Mouse (Mus musculus) adrenal gland, adult 2 months (tissue): ENCODE results near the gene Serpind1. TPM values are rescaled to one million over a fixed set of nuclear protein-coding genes. Genes with fewer than 3 reads are reported as not detected.

Experiments used
- DNase-seq: peaks from one replicate; pipeline ENCODE4 v3.0.0; 2021
- long read RNA-seq: library from polyadenylated mRNA; stranded (forward); transcript quantifications from one replicate; pipeline ENCODE4 v2.0.0, GENCODE M21; 2021
- polyA plus RNA-seq: library from polyadenylated mRNA; depleted of rRNA; stranded (reverse); fragments of >200 nt; gene quantifications from 2 replicates; pipeline ENCODE4 v1.2.3, GENCODE M21; 2012; rRNA removed
- total RNA-seq, 2 experiments: library from RNA; stranded (reverse); gene quantifications; 2 replicates each; pipeline ENCODE4 v1.2.3; 2021

Serpind1 gene
- total RNA-seq (1 to 10 TPM in 1 of 2 experiments, under 1 TPM in 1; 0.41 to 1.2 TPM), polyA plus RNA-seq (0.24 TPM in 1 of 2 replicates, not detected in the other)
- long read RNA-seq, result 0 reads

DNA sequence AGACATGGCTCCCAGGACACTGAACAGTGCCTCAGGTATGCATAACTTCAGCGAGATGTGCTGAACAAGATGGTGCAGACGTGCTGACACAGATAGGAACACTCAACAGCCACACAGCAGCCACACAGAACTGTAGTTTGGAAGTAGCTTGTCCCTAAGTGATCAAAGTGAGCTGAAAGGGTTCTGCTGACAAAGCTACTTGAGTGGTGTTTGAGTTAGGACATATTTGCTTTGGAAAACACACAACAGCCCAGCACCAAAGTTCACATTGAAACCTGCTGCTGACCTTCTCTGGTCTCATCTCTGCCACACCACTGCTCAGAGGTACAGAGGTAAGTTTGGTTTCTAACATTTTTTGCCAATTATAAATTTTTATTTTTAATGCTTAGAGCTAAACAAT is at the start of gene Serpind1:
Serpind1 (plus strand) TSS at position 256 of the 400 bp plus-strand sequence.
- DNase-seq, result no peak

DNA sequence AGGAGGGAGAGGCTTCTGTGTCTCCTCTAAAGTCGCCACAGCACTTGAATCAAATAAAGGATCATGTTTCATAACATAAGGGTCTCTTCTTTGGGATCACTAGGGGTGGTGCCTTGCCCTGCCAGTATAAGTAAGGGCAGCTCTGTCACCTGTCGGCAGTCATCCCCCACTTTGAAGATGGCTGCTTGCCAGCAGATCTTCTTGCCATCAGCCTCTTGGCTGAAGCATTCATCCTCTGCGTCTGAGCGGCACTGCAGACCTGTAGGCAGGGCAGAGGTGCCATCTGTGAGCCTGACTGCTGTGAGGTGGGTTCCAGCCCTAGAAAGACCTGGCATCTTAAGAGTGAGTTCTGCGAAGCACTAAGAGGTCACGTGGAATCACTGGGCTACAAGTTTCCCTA is 48.0 kb upstream of the Serpind1 start:
- no peak for DNase-seq

DNA sequence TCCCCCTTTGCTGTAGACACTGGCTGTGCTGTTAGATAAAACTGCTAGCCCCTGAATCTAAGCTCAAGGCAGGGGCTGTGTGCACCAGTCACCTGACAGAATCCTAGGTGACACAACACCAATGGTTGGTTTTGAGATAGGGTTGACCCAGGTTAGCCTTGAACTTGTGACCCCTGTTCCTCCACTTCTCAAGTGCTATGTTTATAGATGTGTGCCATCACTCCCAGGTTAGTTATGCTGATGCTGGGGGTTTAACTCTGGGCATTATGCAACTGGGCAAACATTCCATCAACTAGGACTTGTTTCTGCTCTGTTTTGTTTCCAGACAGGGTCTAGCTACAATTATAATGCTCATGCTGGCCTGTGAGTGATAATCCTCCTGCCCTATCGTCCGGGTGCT is 44.1 kb upstream of the Serpind1 start:
- DNase-seq, result no peak

DNA sequence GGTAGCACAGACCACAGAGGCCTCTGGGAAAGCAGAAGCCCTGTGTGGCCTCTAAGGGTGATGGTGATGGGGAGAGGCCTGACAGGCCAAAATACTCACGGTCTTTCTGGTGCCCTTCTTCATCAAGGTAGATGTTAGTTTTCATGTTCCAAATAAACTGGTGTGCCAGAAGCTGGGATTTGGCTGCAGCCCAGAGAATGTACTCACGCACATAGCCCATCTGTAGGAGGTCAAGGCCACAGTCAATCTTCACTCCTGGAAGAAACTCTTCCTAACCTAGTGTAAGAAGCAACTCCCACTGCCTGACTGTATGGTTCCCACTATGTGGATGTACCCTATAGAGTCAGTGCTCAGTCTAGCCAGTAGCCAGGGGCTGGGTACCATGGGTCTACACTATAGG is 40.2 kb upstream of the Serpind1 start:
- DNase-seq, result peak; percentile 44

DNA sequence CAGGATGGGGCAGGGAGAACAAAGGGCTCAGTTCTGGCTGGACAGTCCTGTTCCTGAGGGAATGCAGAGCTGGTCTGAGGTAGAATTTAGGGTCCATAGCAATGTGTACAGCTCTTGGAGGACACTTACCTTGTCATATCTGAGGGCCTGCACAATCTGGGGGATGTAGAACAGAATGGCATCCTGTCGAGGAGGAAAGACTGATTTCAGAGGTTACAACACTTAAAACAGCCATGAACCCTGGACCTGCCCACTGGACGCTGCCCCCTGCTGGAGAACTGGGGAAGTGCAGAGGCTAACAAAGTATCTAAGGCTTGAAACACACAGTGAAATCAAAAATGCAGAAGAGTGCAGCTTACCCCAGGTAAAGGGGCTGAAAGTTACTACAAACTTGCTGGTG is 38.4 kb upstream of the Serpind1 start:
- peak; percentile 61 for DNase-seq

DNA sequence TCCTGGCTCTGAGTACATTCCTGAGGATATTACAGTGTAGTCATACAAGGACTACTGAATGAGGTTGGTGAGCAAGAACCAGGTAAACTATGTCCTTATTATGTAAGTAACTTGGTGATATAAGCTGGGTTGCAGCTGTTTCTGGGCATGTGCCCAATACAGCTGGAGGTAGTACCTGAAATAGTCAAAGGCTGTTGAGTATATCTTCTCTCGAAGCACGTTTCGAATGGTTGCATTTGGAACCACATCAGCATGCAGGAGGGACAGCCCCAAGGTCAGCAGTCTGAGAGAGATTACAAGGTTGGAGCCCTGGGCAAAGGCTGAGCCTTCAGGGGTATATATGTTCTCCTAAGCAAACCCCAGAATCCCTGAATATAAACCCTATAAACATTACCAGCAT is 30.4 kb upstream of the Serpind1 start:
- no peak for DNase-seq

DNA sequence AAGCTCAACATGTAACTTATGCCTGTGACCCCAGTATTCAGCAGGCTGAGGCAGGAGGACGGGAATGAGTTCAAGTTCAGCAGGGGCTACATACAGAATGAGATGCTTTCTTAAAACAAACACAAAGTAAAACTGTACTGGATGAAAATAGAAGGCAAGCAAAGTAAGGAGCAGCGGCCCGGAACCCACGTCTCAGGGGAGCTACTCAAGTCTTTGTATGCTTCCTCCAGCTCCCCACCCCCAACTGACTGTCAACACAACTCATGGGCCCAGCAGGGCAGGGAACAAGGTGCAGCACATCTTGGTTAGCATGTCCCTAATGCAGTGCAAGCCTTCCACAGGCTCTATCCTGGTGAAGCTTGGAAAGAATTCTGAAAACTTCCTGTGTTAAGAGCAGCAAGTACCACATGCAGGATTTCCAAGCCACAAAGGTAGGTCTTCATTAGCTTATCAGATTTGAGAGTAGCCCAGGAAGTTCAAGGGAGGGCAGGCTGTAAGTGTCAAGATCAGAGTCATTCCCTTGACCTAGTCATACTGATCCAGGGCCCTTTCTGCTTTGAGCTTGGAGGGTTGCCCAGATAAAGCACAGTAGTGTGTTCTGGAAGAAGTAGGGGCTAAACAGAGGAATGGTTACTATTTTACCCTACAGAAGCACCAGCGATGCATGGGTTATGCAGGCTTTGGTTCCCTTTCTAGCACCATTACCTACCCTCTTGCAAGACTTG is 27.5 kb upstream of the Serpind1 start:
- DNase-seq, result peak; percentile 56

DNA sequence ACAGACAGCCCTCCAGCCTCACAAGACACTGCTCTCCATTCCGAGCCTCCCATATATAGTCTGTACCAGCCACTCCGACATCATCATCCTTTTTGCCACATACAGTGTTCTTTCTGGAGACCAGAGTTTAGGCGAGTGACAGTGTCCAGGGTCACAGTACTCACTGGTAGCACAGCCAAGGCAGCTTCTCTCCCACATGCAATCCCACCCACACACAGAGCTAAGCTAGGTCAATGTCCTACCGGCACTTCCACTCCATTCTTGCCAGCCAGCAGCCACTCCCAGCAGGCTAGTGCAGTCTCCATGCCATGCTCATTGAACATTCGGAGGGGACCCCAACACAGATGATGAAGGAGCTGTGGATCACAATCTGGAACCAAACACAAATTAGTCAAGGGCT is 23.7 kb upstream of the Serpind1 start:
- no peak for DNase-seq

DNA sequence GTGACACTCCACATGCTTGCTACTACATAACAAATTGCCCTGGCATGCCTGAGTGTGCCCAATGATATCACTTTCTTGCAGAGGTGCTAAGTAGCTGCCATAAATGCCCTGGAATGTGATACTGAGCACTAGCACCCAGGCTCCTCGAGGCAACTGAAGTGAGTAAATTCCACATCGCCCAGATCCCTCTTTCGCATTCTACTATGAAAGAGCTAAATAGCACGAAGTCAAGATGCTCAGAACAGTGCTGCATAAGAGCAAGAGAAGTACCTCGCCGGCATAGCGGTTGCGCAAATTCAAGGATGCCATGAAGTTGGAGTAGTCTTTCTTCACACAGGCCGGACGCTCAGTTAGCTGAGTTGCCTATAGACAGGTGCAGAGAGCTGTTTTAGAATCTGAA is 22.1 kb upstream of the Serpind1 start:
- no peak for DNase-seq

DNA sequence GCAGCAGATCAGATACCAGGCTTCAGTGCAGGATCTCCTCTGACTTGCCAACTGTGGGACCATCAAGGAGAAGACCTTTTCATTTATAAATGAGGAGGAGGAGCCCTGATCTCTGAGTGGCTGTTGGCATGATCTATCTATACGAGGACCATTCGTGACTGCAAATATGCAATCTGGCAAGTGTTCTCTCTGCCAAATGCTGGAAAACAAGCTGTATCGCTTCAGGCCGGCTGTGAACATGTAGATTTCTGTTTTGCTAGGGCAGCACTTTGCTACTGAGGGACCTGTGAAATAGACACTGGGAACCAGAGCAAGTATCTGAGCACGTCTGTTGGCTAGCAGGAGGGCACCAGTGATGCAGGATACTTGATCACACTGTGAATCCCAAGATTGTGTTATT is 18.6 kb upstream of the Serpind1 start:
- DNase-seq, result no peak

DNA sequence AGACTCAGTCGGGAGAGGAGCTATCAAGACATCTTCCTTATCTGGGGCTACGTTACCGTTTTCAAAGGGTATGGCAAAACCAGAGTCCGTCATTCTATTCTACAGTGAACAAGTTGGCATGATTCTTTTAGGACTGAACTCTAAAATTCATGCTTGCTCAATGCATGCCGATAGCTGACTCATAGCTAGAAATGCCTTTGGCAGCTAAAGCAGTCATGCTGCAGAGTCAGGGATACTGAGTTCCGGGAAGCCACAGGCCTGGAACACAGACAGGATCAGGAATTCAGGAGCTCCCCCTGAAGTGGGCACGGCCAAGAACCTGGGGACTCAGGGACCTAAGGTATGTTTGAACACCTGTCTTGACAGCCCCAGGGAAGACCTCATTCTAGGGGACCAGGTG is 14.6 kb upstream of the Serpind1 start:
- DNase-seq, result peak; percentile 58

DNA sequence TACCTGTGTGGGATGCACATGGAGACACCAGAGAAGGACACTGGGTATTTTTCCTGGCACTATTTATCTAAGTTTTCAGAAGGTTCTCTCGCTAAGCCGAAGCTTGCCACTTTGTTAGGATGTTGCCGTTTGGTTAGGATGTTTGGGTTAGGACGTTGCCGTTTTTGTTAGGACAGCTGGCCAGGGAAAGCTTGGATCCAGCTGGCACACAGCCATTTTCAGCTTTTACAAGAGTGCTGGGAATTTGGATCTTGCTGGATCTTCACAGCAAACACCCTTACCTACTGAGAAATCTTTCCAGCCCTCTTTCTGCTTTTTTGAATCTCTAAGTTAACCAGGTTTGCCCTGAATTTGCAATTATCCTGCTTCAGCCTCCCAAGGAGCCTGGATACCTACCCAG is 9.7 kb upstream of the Serpind1 start:
- DNase-seq, result no peak

DNA sequence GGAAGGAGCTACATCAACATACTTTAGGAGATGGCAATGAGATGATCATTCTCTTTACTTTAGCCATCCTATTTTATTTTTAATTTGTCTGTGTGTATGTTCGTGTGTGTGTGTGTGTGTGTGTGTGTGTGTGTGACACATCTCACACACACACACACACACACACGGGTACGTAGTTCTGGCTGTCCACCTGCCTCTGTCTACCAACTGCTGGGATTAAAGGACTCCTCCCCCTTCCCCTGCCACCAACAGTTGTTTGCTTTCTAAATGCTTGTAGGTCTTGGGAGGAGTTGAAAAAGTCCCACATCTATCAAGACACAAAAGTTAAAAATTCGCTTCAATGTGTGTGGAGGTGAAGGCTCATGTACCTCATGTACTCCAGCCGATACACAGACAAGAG is 6.4 kb upstream of the Serpind1 start:
- DNase-seq, result no peak

DNA sequence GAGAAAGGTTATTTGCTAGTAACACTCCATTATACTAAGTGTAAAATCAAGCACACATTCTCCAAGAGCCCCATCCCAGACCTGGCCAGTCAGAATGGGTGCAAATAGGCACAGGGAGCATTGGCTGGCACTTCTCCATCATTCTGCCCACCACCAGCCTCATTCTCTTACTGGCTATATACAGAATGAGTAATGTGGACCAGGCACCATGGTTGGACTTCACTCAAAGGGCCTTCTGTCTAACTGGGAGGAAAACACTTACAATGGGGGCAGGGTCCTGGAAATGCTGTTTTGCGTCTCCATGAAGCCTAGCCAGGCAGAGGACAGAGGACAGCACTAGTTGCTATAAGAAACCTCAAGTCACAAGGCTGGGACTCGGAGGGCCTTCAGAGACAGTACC is 5.1 kb upstream of the Serpind1 start:
- DNase-seq, result no peak

DNA sequence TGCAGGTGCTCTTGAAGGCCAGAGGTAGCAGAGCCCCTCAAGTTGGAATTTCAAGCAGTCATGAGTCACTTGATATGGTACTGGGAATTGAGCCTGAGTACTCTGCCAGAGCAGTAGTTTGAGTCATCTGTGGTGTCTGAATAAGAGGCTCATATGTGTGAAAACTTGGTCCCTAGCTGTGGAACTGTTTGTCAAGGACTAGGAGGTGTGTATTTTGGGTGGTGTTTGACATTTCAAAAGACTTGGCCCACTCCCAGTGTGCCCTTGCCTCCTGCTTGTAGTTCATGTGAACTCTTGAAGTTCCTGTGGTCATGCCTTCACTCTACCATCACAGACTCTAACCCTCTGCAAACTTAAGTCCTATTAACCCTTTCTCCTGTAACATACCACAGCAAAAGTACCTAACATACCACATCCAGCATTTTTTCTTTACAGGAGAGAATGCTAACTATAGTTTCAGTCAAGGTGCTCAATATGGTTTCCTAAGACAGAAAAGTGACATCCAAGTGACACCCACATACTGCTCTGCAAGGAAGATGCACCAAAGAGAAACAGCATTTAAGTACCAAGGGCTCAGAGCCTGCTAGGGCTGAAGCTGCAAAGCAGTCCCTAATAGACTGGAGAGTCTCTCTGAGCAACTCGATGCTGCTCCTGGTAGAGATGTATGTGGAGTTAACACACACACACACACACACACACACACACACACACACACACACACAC is 1.2 kb upstream of the Serpind1 start:
- no peak for DNase-seq

DNA sequence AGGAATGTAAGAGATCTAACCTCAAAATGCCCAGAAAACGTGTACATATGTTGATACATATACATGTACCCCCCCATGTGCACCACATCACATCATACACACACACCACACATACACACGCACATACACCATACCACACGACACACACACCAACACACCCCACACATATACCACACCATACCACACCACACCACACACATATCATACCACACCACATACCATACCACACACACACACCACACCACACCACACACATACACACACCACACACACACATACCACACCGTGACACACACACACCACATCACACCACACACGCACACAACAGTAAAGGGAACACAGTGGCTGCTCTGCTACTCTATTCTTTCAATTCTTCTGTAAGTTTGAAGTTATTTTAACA is 684 bp downstream of the Serpind1 start:
- no peak for DNase-seq

DNA sequence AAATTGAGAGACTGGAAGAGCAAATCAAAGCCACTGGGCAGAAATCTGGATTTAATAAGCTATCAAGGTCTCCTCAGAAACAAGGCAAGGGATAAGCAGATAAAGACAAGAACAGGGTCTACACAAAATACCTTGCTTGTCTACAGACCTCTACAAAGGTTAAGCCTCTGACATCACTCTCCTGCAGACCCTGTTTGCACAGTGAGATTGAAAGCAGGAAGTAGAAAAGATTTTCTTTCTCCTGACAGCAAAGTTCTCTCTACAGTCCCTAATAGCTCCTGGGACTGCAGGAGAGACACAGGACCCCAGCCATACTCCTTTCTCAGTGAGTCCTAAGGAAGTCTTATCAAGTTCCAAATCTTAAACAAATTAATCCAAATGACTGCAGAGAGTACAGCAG is 3.4 kb downstream of the Serpind1 start:
- no peak for DNase-seq

DNA sequence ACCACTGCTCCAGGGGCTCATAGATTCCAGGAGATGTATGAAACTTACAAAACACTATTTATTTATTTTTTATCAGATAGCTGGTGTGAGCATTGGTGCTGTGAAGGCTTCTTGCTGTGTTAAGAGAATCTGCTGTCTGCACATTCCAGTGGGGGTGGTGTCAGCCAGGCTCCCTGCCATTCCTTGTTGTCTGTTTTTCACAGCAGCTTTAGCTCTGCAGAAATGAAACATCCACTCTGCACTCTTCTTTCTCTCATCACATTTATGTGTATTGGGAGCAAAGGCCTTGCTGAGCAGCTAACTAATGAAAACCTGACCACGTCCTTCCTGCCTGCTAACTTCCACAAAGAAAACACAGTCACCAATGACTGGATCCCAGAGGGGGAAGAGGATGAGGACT is 4.9 kb downstream of the Serpind1 start:
- DNase-seq, result no peak

DNA sequence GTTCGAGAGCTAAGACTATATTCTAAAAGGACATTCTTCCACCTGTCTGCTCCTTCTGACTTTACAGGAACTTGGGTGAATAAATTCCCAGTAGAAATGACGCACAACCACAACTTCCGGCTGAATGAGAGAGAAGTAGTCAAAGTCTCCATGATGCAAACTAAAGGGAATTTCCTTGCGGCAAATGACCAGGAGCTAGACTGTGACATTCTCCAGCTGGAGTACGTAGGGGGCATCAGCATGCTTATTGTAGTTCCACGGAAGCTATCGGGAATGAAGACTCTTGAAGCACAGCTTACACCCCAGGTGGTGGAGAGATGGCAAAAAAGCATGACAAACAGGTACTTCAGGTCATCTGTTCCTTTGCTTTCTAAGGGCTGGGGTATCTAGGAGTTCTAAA is 8.5 kb downstream of the Serpind1 start:
- no peak for DNase-seq

DNA sequence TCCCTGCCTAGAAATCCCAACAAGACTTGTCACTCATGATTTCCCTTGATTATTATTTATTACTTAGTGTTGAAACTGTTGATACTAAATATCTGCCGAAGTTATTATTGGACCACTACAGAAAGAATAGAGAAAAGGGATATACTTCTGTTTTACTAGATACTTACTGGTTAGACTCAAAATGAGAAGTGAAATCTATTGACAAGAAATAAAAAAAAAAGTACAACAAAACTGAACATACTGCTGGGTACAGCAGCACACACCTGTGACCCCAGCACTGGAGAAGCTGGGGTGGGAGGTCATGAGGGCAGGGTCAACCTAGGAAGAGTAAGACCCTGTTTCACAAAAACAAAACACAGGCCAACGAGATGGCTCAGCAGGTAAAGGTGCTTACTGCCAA is 9.5 kb downstream of the Serpind1 start:
- DNase-seq, result no peak

DNA sequence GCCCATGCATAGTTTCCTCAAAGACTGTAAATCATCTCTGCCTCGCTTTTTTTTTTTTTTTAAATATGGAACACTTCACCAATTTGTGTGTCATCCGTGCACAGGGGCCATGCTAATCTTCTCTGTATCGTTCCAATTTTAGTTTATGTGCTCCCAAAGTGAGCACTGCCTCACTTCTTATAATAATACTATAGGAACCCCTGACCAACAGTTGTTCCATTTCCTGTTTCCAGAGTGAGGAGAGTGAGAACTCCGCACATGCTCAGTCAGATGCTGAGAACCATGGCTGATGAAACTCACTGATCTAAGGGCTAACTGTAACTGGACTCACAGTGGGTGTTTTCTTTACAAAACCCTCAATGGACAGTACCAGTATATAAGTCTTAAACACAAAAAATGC is 10.7 kb downstream of the Serpind1 start:
- DNase-seq, result no peak

DNA sequence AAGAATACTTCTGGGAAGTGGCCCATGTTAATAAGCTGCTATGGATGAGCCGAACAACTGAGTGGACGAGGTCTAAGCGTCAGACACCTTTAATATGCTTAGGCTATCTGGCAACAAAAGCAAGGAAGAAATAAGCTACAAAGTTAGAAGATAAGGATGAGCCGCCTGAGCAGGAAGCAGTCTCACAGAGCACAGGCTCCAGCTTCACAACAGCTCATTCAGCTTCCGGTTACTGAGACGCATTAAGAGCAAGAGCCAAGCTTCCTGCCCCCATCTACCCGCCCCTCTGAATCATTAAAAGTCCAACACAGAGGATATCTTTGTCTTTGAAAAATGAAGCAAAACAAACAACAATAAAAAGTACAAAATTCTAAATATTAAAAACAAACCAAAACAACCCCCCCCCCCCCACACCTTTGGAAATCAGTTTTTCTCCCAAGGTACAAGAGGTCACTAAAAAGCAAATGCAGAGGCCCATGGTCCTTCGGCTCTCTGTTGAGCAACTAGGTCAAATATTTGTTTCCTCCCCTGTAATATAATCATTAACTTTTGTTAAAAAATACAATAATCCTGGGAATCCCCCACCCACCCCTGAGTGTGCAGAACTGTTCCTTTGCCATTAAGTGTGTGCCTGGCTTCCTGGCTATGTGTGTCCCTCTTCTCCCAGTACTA is 14.1 kb downstream of the Serpind1 start:
- DNase-seq, result no peak

DNA sequence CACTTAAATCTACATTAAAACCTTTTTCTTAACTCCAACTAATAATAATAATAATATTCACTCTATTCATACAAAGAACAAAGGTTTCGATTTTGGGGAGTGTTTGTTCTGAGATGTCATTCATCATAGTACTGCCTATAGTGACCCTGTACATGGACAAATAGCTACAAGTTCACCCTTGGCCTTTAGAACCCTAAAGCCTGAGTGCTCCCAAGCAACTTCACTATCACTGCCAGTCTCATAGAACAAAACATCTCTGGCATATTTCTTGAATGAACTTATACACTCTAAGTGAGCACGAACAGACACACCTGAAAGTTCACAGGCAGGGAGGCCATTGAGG is 14.6 kb downstream of the Serpind1 start:
- DNase-seq, result no peak
